Mouse (Mus musculus): ENCODE results near the gene Lrfn4.

- TF ChIP-seq CTCF (conservative IDR thresholded peaks at IDR 0.05; ENCODE audit: insufficient read depth, insufficient read length, low read depth, low read length), result no peak
- no peak for TF ChIP-seq POLR2A (IDR thresholded peaks at IDR 0.05; ENCODE audit: low read depth, low read length)
Measured at GRCm38 (mm10) chr19:4567665-4568064, 47.8 kb downstream of the Lrfn4 start.

Measured in kidney, adult 2 months (tissue).